Mouse (Mus musculus) left cerebral cortex, postnatal 14 days (tissue): ENCODE data around the gene Ptch1. TPM values are rescaled to one million over a fixed set of nuclear protein-coding genes. Genes with fewer than 3 reads are reported as not detected.

Experiments
- DNase-seq, 2 experiments: peaks; one replicate each; pipeline ENCODE4 v3.0.0; 2021 to 2022; ENCODE audit warnings: low spot score in 2 of 2, mixed read lengths in 1 of 2
- intact Hi-C: fragments of 180-260 bp; cut with DNase I; formaldehyde crosslinking; loops from one replicate; pipeline ENCODE4 v1.15.1; 2025
- long read RNA-seq, 2 experiments: library from polyadenylated mRNA; stranded (forward); transcript quantifications; one replicate each; pipeline ENCODE4 v2.0.0; 2021
- total RNA-seq, 2 experiments: library from RNA; stranded (reverse); gene quantifications; 2 replicates each; pipeline ENCODE4 v1.2.3; 2021

Ptch1 gene
- 10 to 100 TPM; 44.6 to 45.2 TPM for total RNA-seq
- long read RNA-seq, experiment 1, partial matches to known transcripts: 4 of 28 reads
- long read RNA-seq, experiment 1, other reads (novel, unspliced or antisense): 24 of 28 reads
- long read RNA-seq, experiment 2, partial matches to known transcripts: 0 of 17 reads
- long read RNA-seq, experiment 2, other reads (novel, unspliced or antisense): 17 of 17 reads

GRCm38 (mm10) chr13:63573256-63573835 is at the start of gene Ptch1:
Ptch1 (minus strand) TSS chr13:63573598.
- intact Hi-C loops: loop anchor here (2.0 to 5.0 kb wide), 2 partner anchors 124 to 241 kb away; partner anchors contain the start of gene Ercc6l2
- peak; percentile 41 for DNase-seq

GRCm38 (mm10) chr13:63621301-63621700 is 47.9 kb upstream of the Ptch1 start:
- DNase-seq: no peak
- intact Hi-C loops: no loop called here

- intact Hi-C loops: no loop called here
- DNase-seq: no peak
These were observed 39.8 kb upstream of the Ptch1 start for GRCm38 (mm10) chr13:63613201-63613600.

GRCm38 (mm10) chr13:63609734-63610133 is 36.3 kb upstream of the Ptch1 start:
- no peak for DNase-seq
- intact Hi-C loops: no loop called here

GRCm38 (mm10) chr13:63597593-63597992 is 24.2 kb upstream of the Ptch1 start:
- DNase-seq: no peak
- intact Hi-C loops: no loop called here

- intact Hi-C loops: no loop called here
- no peak for DNase-seq
These were observed 22.5 kb upstream of the Ptch1 start for GRCm38 (mm10) chr13:63595869-63596268.

GRCm38 (mm10) chr13:63593469-63594050 is 20.2 kb upstream of the Ptch1 start:
- intact Hi-C loops: no loop called here
- DNase-seq: no peak

GRCm38 (mm10) chr13:63592755-63593154 is 19.4 kb upstream of the Ptch1 start:
- DNase-seq: no peak
- intact Hi-C loops: no loop called here

GRCm38 (mm10) chr13:63574601-63575000 is 1.2 kb upstream of the Ptch1 start:
- intact Hi-C loops: loop anchor here (5.0 kb wide), 1 partner anchor 123 kb away; no protein-coding TSS in a partner anchor
- DNase-seq: no peak

GRCm38 (mm10) chr13:63572453-63573255 is 744 bp downstream of the Ptch1 start:
- intact Hi-C loops: loop anchor here (2.0 to 5.0 kb wide), 2 partner anchors 125 to 242 kb away; partner anchors contain the start of gene Ercc6l2
- peak; percentile 62 to 66 for DNase-seq

GRCm38 (mm10) chr13:63572111-63572452 is 1.3 kb downstream of the Ptch1 start:
- intact Hi-C loops: loop anchor here (2.0 to 5.0 kb wide), 2 partner anchors 125 to 243 kb away; partner anchors contain the start of gene Ercc6l2

GRCm38 (mm10) chr13:63570456-63570855 is 2.9 kb downstream of the Ptch1 start:
- intact Hi-C loops: loop anchor here (5.0 kb wide), 1 partner anchor 127 kb away; no protein-coding TSS in a partner anchor
- DNase-seq: no peak

More at GRCm38 (mm10) chr13:63572111-63572452, 1.3 kb downstream of the Ptch1 start:
- DNase-seq: no peak

GRCm38 (mm10) chr13:63569396-63569756 is 4.0 kb downstream of the Ptch1 start:
- DNase-seq: no peak
- intact Hi-C loops: loop anchor here (10.0 kb wide), 1 partner anchor 465 kb away; no protein-coding TSS in a partner anchor

- intact Hi-C loops: loop anchor here (10.0 kb wide), 1 partner anchor 466 kb away; no protein-coding TSS in a partner anchor
- no peak for DNase-seq
These were observed 4.5 kb downstream of the Ptch1 start for GRCm38 (mm10) chr13:63568741-63569395.

- no peak for DNase-seq
- intact Hi-C loops: loop anchor here (10.0 kb wide), 1 partner anchor 466 kb away; no protein-coding TSS in a partner anchor
These were observed 5.1 kb downstream of the Ptch1 start for GRCm38 (mm10) chr13:63568306-63568705.

- intact Hi-C loops: loop anchor here (10.0 kb wide), 1 partner anchor 467 kb away; no protein-coding TSS in a partner anchor
- DNase-seq: peak; percentile 90 to 93
These were observed 5.6 kb downstream of the Ptch1 start for GRCm38 (mm10) chr13:63567677-63568293.

GRCm38 (mm10) chr13:63566018-63567015 is 7.1 kb downstream of the Ptch1 start:
- peak; percentile 89 to 90 for DNase-seq
- intact Hi-C loops: loop anchor here (10.0 kb wide), 1 partner anchor 468 kb away; no protein-coding TSS in a partner anchor
